Mouse (Mus musculus) thymus, postnatal 10 days (tissue): ENCODE results near the gene Eif1.
"Not testable (repeated sequence)": the region's sequence is repeated elsewhere in the genome, so short reads cannot be mapped to it uniquely, and the experiment has no call there.

Experiments
- DNase-seq, 2 experiments: peaks; one replicate each; pipeline ENCODE4 v3.0.0; 2021; ENCODE audit warnings: low spot score in 2 of 2

Eif1 gene

GRCm38 (mm10) chr11:100312096-100312679, 7.5 kb upstream of the Eif1 start:
- DNase-seq: no peak

- no peak for DNase-seq
These were observed 6.3 kb upstream of the Eif1 start for GRCm38 (mm10) chr11:100313424-100313823.

- DNase-seq: no peak
These were observed 4.2 kb upstream of the Eif1 start for GRCm38 (mm10) chr11:100315439-100315838.

GRCm38 (mm10) chr11:100317826-100318380, 1.8 kb upstream of the Eif1 start:
- no peak for DNase-seq

- peak in 1 of 2 experiments; percentile 16 for DNase-seq
These were observed 895 bp upstream of the Eif1 start for GRCm38 (mm10) chr11:100318529-100319451.

GRCm38 (mm10) chr11:100320172-100320630, 516 bp downstream of the Eif1 start:
- DNase-seq: peak; percentile 94

GRCm38 (mm10) chr11:100320701-100321410, 1.2 kb downstream of the Eif1 start:
- DNase-seq: not testable (repeated sequence)

- DNase-seq: not testable (repeated sequence)
These were observed 2.0 kb downstream of the Eif1 start for GRCm38 (mm10) chr11:100321479-100322305.

GRCm38 (mm10) chr11:100322591-100323258, 3.0 kb downstream of the Eif1 start:
- no peak for DNase-seq

GRCm38 (mm10) chr11:100323578-100323977, 3.9 kb downstream of the Eif1 start:
- DNase-seq: peak; percentile 41 to 66

GRCm38 (mm10) chr11:100325062-100325629, 5.5 kb downstream of the Eif1 start:
- no peak for DNase-seq

GRCm38 (mm10) chr11:100327316-100327715, 7.6 kb downstream of the Eif1 start:
- DNase-seq: no peak

- DNase-seq: no peak
These were observed 8.1 kb downstream of the Eif1 start for GRCm38 (mm10) chr11:100327761-100328160.

- DNase-seq: no peak
These were observed 10.6 kb downstream of the Eif1 start for GRCm38 (mm10) chr11:100330235-100330634.

- not testable (repeated sequence) for DNase-seq
These were observed 11.2 kb downstream of the Eif1 start for GRCm38 (mm10) chr11:100330816-100331375.

GRCm38 (mm10) chr11:100332766-100333515, 13.3 kb downstream of the Eif1 start:
- DNase-seq: no peak

- no peak for DNase-seq
These were observed 14.3 kb downstream of the Eif1 start, which contains the start of gene Gast for GRCm38 (mm10) chr11:100333944-100334457. TSS of gene Gast (plus strand) at chr11:100334407.

- no peak for DNase-seq
These were observed 16.0 kb downstream of the Eif1 start for GRCm38 (mm10) chr11:100335731-100336130.

GRCm38 (mm10) chr11:100344269-100344668, 24.6 kb downstream of the Eif1 start:
- no peak for DNase-seq
